Mouse (Mus musculus): ENCODE results near the gene Gm20388.

The Gm20388 gene

DNA sequence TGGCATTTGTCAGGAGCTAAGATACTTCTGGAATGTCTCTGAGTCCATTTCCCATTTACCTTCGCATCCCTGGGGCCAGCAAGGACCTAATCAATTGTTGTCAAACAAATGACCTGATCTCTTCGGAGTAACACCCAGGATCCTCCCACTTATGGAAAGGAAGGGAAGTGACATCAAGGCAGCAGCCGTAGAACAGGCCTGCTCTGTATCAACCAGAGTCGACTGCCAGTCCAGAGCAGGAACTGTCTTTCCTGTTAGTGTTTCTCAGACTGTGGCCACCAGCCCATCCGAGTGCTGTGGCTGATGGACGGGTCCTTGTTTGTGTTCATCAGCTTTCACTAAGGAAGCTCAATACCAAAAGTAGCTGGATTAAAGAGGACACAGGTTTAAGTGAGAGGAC lies 213.6 kb downstream of the Gm20388 start:
- DNase-seq (ENCODE audit: low spot score) = no peak

DNA sequence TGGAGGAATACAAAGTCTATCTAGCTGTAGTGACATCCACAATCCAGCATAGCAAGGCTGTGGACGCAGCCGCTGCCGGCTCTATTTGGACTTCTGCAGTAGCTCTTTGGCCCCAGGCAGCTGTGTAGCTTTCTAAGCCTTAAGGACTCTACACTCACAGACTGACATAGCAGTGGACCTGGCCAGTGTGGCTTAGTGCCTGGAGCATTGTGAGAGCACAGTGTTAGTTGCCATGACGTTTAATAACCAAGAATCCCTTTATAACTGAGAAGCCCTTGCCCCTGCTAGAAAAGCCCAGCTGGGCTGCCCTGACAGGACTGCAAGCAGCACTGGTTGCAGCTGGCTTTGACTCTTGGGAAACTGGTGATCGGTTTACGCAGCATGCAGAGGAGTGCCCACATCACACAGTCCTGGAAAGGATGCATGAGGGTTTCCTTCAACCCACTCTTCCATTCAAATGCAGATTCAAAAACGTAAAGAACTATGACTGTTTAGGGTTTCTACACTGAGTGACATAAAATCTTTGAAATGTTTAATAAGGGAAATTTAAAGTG lies 214.3 kb downstream of the Gm20388 start:
- no peak for DNase-seq (ENCODE audit: low spot score)

DNA sequence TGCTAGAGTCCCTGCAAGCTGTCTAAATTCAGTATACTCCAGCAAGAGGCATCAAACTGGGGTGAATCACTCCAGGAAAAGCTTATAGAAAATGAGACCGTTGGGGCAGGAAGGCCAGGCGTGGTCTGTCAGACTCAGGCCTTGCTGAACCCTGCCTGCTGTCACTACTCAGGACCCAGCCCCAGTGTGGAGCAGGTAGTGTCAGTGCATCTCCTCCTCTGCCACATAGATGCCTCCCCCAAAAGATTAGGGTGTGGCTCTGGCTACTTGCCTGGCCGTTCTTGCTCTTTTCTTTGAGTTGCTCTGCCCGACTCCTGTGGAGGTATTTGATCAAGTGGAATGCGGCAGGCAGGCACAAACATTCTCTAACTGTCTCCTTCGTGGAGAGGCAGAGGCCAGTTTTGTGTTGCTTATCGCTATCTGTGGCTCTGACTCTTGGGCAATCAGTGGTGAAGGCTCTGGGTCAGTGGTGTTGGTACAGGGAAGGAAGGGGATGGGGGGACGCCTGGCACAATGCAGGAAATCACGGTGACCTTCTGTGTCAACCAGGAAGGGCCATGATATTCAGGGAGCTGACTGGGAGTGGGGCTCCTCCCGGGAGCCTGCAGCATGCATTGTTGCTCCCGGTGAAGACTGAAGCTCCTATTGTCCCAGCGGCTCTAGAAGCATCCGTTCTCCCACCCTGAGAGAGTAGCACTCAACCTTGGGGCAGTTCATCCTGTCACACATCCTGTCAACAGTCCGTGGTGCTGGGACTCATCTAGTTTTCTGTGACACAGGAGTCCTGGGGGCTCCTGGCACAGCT lies 215.9 kb downstream of the Gm20388 start:
- no peak for DNase-seq (ENCODE audit: low spot score)

DNA sequence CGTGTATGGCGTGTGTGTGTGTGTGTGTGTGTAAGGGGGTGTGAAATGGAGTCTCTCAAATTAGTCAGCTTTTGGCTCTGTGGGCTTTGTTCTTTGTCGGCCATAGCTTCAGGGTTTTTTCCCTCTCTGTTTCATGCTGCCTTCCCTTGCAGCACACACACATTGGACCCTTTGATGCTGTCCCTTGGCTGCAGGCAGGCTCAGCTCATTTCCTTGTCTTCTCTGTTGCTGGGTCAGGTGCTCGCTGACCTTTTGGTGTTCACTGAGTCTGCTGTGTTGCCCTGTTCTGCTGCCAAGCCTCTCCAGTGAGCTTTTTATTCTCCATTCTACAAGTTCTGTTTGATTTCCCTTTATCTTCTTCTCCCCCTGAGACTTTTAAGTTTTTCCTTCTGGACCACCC lies 218.9 kb downstream of the Gm20388 start:
- no peak for DNase-seq (ENCODE audit: low spot score)

DNA sequence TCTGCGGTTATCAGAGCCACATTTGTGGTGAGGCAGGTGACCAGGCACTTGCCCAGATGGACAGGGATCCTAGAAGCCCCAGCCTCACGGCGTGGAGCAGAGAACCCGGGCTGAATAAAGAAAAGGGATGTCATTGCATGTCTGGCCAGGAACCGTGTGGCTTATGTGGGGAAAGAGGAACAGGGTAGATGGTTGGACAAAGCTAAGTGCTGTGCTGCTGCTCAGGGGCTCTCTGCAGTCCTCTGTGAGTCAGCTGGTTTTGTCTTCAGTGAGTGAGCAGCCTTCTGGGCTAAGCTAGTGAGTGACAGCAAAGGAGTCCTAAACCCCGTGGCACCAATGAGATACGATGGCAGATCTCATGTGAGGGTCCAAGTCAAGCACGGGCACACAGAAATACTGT lies 220.5 kb downstream of the Gm20388 start:
- DNase-seq (ENCODE audit: low spot score) = no peak

DNA sequence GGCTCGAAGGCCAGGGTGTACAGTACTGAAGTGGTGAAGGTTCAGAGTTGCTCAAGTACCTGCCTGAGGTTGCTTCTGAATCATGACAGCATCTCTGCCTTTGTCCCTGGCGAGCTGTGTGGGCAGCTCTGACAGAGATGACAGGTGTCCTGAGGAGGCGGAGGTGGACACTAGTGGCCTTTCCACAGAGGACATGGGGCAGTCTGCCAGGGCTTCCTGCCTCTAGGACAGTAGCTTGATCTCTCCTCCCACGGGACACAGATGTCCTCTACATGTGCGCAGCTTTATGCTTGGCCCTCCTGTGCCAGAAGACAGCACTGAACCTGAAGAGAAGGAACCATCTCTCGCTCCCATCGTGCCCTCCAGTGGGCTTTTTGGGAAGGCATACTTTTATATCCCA lies 222.5 kb downstream of the Gm20388 start:
- no peak for DNase-seq (ENCODE audit: low spot score)

DNA sequence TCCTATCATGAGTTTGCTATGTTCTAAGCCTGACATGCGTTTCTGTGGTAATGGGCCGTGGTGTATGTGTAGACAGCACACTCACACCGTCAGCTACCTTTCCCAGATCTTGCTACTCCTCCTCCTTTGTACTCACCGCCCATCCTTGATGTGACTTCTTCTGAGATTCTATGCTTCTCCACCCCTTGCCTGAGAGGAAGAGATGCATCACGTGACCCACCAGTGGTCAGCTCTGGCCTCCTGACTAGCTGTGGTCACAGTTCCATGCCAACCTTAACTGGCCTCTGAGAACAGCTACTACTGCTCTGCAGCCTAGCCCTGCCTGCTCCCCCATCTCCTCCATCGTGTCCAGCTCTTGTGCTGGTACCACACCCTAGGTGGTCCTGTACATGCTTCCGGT lies 225.0 kb downstream of the Gm20388 start:
- no peak for DNase-seq (ENCODE audit: low spot score)

DNA sequence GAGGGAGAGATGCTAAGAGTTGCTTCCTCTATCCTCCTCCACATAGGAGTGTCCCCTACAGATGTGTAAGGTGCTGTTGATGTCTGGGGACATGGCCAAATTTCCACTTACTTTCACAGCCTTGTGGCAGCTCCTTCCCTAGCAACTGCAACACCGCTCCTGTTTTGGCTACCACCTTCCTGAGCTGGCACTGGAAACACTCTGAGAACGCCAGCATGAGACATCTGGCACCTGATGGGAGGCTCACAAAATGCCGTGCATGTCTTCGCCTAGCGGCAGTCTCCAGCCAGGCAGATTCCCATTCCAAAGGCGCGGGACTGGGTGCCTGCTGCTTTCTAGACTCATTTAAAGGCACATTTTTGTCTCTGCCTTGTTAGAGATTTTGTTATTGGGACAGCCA lies 226.0 kb downstream of the Gm20388 start:
- no peak for DNase-seq (ENCODE audit: low spot score)

DNA sequence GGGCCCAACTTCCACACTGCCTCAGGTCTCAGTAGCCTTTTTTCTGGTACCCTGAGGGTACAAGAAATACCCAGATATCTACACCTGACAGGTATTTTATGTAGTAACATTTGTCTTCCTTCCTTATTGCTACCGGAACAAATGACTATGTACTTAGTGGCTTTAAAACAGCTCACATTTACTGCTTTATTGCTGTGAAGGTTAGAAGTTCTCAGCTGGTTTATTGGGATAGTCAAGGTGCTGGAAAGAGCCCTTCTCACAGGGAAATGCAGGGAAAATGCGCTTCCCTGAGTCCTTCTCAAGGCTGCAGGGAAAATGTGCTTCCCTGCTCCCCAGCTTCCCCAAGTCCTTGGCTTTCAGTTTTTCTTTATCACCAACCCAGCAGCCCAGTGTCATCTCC lies 228.3 kb downstream of the Gm20388 start:
- no peak for DNase-seq (ENCODE audit: low spot score)

DNA sequence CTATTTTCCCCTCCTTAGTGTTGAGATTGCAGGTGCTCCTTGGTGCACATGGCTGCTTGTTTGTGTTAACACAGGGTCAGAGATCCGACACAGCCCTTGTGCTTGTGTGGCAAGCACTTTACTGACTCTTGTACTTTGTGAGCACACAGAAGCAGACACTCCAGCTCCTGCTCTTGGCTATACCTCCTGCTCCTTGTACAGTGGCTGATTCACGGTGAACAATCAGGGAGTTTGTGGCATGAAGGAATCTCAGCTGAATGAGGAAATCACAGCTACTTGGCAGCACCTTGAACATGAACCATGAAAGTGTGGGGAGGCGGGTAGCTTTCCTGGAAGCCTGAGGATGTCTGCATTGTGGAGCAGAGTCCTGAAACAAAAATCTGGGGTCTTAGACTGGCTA lies 230.1 kb downstream of the Gm20388 start:
- no peak for DNase-seq (ENCODE audit: low spot score)

DNA sequence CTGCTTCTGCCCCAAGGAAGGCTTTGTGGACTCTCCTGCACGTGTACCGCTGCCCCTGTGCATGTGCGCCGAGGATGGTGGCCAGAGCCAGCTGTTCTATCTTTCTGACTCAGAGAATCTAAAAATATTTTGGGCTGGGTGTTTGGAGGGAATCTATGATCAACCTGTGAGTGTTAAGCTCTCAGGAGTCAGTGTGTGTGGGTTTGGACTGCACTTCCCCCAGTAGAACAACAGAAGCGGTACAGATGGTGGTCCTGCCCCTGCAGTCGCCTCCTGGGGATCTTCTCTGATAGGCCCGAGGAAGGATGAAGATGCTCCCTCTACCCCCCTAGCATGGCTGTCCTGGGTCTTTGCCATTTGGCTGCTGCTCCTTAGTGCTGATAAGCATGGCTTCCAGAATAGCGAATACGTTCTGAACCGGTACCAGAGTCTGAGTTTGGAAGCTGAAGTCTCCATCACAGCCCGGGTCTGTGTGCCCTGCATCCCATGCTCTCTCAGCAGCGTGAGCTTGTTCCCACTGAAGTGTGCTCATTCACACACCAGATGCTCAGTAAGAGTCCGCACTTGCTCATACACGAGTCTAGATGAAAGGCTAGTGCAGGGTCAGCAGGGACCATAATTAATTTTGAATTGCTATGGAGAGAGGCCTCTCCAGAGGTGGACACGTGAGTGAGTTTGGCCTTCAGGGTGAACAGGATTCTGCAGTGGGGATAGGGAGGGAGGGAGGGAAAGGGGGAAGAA lies 233.4 kb downstream of the Gm20388 start:
- no peak for DNase-seq (ENCODE audit: low spot score)

DNA sequence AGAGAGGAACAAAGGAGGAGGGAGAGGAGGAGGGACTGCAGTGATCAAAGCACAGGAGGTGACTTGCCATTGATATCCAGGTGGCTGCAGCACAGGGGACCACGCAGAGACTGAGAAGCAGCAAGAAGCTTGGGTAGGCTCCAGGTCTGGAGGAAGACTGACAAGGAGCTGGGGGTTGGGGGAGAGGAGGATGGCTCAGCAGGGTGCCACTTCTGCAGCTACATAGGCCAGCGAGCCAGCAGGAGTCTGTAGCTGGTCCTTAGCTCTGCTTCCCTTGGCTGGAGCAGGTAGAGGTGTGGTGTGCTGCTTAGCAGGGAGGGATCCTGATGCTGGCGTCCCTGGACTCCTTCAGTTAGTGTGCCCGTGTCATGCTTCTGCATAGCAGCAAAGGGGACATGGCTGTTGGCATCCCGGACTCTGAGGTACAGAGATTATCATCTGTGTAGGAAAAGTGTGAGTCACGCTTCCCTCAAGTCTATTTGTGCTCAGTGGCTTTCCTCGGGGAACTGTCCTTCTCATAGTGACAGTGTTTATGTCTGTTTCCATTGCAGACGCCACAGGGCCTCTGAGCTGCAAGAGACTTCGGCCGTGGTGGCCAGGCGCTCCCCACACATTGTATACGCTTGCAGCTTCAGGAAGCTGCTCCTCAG lies 234.1 kb downstream of the Gm20388 start:
- no peak for DNase-seq (ENCODE audit: low spot score)

DNA sequence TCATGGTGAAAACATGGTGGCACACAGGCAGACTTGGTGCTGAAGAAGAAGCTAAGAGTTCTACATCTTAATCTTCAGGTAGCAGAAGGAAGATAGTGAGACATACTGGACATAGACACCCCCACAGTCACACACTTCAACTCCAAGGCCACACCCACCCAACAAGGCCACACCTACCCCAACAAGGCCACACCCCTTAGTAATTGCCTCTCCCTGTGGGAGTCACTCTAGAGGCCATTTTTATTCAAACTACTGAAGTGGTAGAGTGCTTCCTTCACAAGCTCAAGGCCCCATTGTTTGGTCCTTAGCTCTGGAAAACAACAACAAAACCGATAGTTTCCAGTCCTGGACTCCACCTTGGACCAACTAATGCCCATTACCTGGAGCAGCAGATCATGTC lies 235.4 kb downstream of the Gm20388 start:
- DNase-seq (ENCODE audit: low spot score) = no peak

DNA sequence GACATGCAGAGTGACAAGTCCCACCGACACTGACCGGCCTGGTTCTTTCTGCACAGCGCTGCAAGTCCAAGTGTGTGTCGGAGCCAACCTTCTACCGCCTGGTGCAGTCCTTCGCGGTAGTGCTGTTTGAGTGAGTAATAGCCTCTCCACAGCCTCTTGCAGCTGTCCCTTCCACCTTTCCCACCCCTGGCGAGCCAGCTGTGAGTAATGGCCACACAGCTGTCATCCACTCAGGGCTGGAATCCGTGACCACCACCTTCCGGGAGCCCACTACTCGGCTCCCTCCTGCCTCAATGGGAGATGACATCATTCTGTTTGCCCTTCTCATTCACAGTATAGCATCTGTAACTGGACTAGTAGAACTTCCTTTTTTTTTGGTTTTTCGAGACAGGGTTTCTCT lies 239.4 kb downstream of the Gm20388 start:
- DNase-seq (ENCODE audit: low spot score) = no peak

DNA sequence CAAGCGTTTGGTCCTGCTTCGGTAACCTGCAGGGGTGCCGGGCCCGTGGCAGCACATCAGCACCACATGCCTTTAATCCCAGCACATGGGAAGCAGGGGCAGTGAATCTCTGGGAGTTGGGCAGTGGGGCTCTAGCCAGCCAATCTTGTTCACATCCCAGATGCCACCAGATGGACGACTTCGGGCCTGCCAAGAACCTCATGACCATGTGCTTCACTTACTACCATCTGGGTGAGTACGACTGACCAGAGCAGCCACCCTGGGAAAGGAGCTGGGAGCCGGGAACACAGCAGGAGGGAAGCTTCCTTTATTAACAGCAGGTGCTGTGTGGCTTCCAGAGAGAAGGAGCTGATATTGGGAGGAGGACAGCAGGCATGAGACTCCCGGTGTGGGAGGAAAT lies 240.5 kb downstream of the Gm20388 start:
- no peak for DNase-seq (ENCODE audit: low spot score)

DNA sequence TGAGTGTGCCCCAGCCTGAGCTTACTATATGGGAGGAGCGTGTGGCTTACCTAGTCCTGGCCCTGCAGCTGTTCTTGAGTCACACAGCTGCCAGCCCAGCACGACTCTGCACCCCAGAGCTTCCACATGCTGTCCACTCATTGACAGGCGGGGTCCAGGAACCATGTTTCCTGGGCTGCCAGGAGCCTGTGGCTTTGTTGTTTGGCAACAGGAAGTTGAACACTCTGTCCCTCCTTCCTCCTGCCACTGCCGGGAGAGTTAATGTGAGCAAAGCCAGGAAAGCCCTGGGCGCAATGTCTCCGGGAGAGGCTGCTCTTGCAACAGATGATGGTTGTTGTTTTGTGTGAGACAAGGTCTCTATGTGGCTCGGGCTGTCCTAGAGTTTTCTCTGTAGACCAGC lies 242.0 kb downstream of the Gm20388 start:
- no peak for DNase-seq (ENCODE audit: low spot score)

DNA sequence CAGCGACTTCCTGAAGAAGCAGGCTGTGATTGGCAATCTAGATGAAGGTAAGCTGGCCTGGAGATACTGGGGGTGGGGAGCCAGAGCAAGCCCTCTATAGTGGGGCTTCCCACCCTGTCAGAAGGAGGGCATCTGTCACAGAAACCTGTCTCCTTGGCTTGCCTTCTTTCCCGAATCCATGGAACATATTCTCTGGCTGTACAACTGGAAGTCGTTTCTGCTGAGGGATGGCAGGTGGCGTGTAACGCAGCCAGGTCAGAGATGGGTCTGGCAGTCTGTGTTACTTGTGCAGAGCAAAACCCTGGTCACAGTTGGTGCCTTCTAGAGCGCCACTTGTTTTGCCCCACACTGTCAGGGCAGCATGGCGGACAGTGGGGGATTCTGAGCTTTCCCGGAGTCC lies 249.7 kb downstream of the Gm20388 start:
- DNase-seq (ENCODE audit: low spot score) = no peak

DNA sequence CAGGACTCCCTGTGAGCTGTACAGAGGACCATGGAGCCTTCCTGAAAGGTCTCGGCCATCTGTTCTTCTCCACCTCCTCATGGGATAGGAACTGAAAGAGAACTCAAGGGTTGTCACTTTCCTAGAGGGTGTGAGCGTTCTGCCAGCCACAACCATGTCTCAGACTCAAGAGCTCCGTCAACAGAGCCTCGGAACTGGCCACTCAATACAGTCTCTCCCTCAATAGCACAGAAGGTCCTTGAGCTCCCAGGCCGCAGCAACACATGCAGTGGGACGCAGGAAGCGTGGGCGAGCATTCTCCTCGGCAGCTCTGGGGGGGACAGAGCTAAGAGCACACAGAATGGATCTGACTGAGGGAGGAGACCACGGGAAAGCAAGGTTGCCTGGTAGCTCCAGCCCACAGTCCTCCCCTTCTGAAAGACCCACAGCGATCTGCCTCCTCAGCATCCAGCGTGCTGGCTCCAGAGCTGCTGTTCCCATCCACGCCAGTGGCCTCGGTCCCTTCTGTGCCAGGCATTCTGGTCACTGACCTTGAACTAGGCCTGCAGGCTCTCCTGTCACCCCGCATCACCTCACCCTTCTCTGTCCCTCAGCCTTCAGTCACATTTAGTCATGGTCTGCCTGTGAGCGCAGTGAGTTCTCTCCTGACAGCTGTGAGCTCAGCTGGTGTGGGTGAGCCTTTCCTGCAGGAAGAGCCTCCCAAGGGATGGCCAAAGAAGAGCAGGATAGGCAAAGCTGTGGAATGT lies 251.2 kb downstream of the Gm20388 start:
- no peak for DNase-seq (ENCODE audit: low spot score)

DNA sequence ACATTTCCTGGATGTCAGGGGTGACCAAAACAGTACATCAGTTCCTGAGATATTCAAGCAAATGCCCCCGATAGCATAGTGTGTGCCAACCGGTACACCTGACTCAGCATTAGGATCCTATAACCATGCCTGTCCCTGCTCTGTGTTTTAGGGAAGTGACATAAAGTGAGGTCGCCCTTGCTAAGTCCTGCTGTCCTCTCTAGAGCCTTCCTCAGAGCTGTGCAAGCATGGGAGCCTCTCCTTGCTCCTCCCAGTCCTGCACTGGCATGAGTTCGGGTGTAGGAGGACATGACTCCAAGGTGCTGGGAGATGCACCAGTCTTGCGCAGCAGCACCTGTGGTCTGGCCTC lies 251.7 kb downstream of the Gm20388 start:
- no peak for DNase-seq (ENCODE audit: low spot score)

DNA sequence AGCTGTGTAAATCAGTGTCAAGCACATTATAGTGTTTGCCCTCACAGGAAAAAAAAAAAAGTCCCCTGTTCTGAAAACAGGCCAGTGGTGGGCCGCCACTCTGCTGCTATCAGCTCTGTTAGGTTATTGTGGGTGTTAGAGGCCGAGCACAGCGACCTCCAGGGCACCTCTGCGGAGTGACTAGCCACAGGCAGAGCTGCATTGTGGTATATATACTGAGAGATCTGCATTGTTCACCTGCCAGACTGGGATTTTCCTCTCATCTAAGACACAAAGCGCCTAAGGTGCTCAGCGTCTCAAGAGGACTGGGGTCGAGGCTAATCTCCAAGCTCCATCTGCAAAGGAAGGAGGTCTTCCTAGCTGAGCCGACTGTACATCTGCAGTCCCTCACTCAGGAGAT lies 252.7 kb downstream of the Gm20388 start:
- no peak for DNase-seq (ENCODE audit: low spot score)

DNA sequence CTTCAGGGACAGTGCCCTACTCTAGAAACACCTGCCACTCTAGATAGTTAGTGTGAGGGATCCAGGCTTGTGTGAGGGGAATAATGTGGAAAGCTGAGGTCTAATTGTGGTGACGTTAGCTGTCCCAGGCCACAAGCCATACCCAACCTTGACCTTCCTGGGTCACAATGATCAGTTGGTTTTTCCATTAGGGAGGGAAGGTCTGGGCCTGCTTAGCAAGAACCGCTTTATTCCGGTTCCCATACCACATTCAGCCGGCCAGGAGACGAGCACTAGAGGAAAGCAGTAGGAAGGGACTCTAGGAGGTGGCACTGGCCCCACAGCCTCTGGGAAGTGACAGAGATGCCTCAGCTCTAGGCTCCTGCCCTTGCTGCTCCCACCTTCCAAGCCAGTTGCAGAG lies 253.4 kb downstream of the Gm20388 start:
- no peak for DNase-seq (ENCODE audit: low spot score)

DNA sequence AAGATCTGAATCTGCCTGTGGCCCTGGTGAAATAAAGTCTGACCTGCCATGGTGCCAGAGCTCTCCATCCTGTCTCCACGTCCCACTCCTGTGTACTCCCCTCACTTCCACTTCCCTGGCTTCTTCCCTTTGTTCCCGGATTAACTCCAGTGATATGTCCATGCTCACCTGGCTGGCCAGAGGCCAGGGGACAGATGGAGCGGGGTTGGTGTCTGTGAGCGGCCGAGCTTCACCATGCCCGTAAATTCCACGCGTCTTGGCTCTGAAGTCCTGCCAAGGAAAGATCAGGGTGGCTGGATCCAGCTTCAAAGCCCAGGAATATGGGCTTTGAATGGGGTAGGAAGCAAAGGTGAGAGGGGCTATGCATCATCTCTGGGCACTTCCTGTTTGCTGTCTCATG lies 256.5 kb downstream of the Gm20388 start:
- DNase-seq (ENCODE audit: low spot score) = no peak

Data from adipocyte (in vitro differentiated cells).